In genomic region chr14:55644261-55644888, GRCm38 (mm10) we compare ENCODE assay signal across 8 mouse cellular contexts. TPM values are rescaled to one million over a fixed set of nuclear protein-coding genes. Genes with fewer than 3 reads are reported as not detected.
DNase-seq lines count a peak whose midpoint lies in the region; ATAC-seq and TF ChIP-seq lines count a peak whose summit lies in the region.

No protein-coding gene starts in this region.

- no peak for TF ChIP-seq CTCF in E14TG2a.4 (conservative IDR thresholded peaks at IDR 0.05; ENCODE audit: low read length)

- no peak for ATAC-seq in forebrain, embryonic 13.5 days
- ATAC-seq in intestine, embryonic 16.5 days: no peak
- ATAC-seq in frontal cortex, adult (ENCODE audit: low TSS enrichment): no peak

- peak overlapping the region; percentile 90 for H3K9ac ChIP-seq in forebrain, embryonic 13.5 days
- H3K9ac ChIP-seq in intestine, embryonic 16.5 days (ENCODE audit: low read depth, low read length): peak overlapping the region; percentile 94

- peak overlapping the region; percentile 92 for H3K4me2 ChIP-seq in forebrain, embryonic 13.5 days
- peak overlapping the region; percentile 91 for H3K4me2 ChIP-seq in intestine, embryonic 16.5 days (ENCODE audit: low read depth, low read length)

- H3K36me3 ChIP-seq in E14TG2a.4 (ENCODE audit: insufficient read depth, low read length) (peaks cover 30% of the 10 kb centered on the region), macrophage (ENCODE audit: inconsistent target) (peaks cover 22% of the 10 kb centered on the region)
- peaks cover 35% of the 10 kb centered on the region for H3K36me3 ChIP-seq in forebrain, embryonic 13.5 days (ENCODE audit: poor library complexity, severe bottlenecking)
- peaks cover 14% of the 10 kb centered on the region for H3K36me3 ChIP-seq in intestine, embryonic 16.5 days (ENCODE audit: control insufficient read depth, insufficient read depth, low read length)

- H3K27ac ChIP-seq in forebrain, embryonic 13.5 days: no peak overlapping the region; the same call in 1 of the 2 replicates
- H3K27ac ChIP-seq in intestine, embryonic 16.5 days (ENCODE audit: low read length): peak overlapping the region; percentile 97
- peak overlapping the region; percentile 75 for H3K27ac ChIP-seq in macrophage

- 32% methylated on average over 17 of the region's 17 CpGs for WGBS in forebrain, embryonic 13.5 days
- 19% methylated on average over 17 of the region's 17 CpGs for WGBS in intestine, embryonic 16.5 days
- WGBS in macrophage (ENCODE audit: missing documents): 10% methylated on average over 17 of the region's 17 CpGs

- H3K4me3 ChIP-seq in E14TG2a.4 (replicated peaks; ENCODE audit: low read length): peak overlapping the region; percentile 96
- peak overlapping the region; percentile 97 for H3K4me3 ChIP-seq in forebrain, embryonic 13.5 days
- H3K4me3 ChIP-seq in intestine, embryonic 16.5 days (ENCODE audit: low read length): peak overlapping the region; percentile 99
- peak overlapping the region; percentile 89 for H3K4me3 ChIP-seq in macrophage (ENCODE audit: inconsistent target)

- DNase-seq in 3T3-L1 (ENCODE audit: low read depth, low spot score): peak; percentile 8
- no peak for DNase-seq in urinary bladder, postnatal 25 days (ENCODE audit: low spot score)
- no peak for DNase-seq in right cerebral cortex, postnatal 10 days (ENCODE audit: low spot score in 2 of 2)

- no peaks in the 10 kb centered on the region for H3K9me3 ChIP-seq in E14TG2a.4 (ENCODE audit: low read length)
- no peaks in the 10 kb centered on the region for H3K9me3 ChIP-seq in forebrain, embryonic 13.5 days (replicated peaks)
- no peaks in the 10 kb centered on the region for H3K9me3 ChIP-seq in intestine, embryonic 16.5 days (ENCODE audit: control insufficient read depth, low read length)

- no peaks in the 10 kb centered on the region for H3K27me3 ChIP-seq in E14TG2a.4 (ENCODE audit: insufficient read depth, low read length)
- H3K27me3 ChIP-seq in forebrain, embryonic 13.5 days: no peaks in the 10 kb centered on the region
- no peaks in the 10 kb centered on the region for H3K27me3 ChIP-seq in intestine, embryonic 16.5 days (replicated peaks; ENCODE audit: control insufficient read depth, insufficient read depth, low read length)

- peaks cover 58% of the 10 kb centered on the region for H3K4me1 ChIP-seq in E14TG2a.4 (replicated peaks; ENCODE audit: low read depth, low read length)
- peaks cover 29% of the 10 kb centered on the region for H3K4me1 ChIP-seq in forebrain, embryonic 13.5 days
- H3K4me1 ChIP-seq in intestine, embryonic 16.5 days (ENCODE audit: control insufficient read depth, insufficient read depth, low read length): peaks cover 26% of the 10 kb centered on the region

- peaks cover 63% of the 10 kb centered on the region for H3K79me2 ChIP-seq in macrophage (ENCODE audit: inconsistent target)

RNA-seq across cellular contexts. Expression of gene Tm9sf1, which starts 0.8 kb away (rescaled TPM):
- polyA plus RNA-seq in forebrain, embryonic 13.5 days (2015; fragmentation: Nextera tagmentation; extraction: Ambion mirVana): 64.3 and 71.3 TPM in 2 replicates
- polyA plus RNA-seq in intestine, embryonic 16.5 days (2015; fragmentation: Nextera tagmentation; extraction: Ambion mirVana): 131 and 133 TPM in 2 replicates
- 10 to 100 TPM; 22.6 to 64.0 (median 50.3) TPM for total RNA-seq in macrophage (2018; cell fraction: chromatin; rRNA removed)
- 10 to 100 TPM; 29.6 to 65.4 (median 48.1) TPM for total RNA-seq in macrophage (2018; cell fraction: cytosol; rRNA removed)
- total RNA-seq in macrophage (2018; cell fraction: nucleus; rRNA removed): 100 to 1,000 TPM in 4 of 26 experiments, 10 to 100 TPM in 22; 29.8 to 125 (median 85.3) TPM
- polyA plus RNA-seq in macrophage (2018): 35.2 to 63.2 TPM (median 58.1 TPM) in 3 replicates

RNA-seq across cellular contexts. Expression of gene Tssk4, which starts 5.6 kb away (rescaled TPM):
- polyA plus RNA-seq in forebrain, embryonic 13.5 days (2015; fragmentation: Nextera tagmentation; extraction: Ambion mirVana): 0.57 and 0.67 TPM in 2 replicates
- polyA plus RNA-seq in intestine, embryonic 16.5 days (2015; fragmentation: Nextera tagmentation; extraction: Ambion mirVana): 1.0 and 1.3 TPM in 2 replicates
- total RNA-seq in macrophage (2018; cell fraction: chromatin; rRNA removed): 1 to 10 TPM in 17 of 26 experiments, under 1 TPM in 6, not detected in 3; 0.56 to 5.3 (median 1.6) TPM
- under 1 TPM in 25 of 26 experiments, not detected in 1; 0.09 to 0.65 (median 0.19) TPM for total RNA-seq in macrophage (2018; cell fraction: cytosol; rRNA removed)
- total RNA-seq in macrophage (2018; cell fraction: nucleus; rRNA removed): 1 to 10 TPM in 12 of 26 experiments, under 1 TPM in 10, not detected in 4; 0.35 to 3.8 (median 1.2) TPM
- 0.34 TPM in 1 of 3 replicates, not detected in the others for polyA plus RNA-seq in macrophage (2018)

RNA-seq across cellular contexts. Expression of gene Gm49378, which starts 6.7 kb away (rescaled TPM):
- 1.1 and 1.5 TPM in 2 replicates for polyA plus RNA-seq in forebrain, embryonic 13.5 days (2015; fragmentation: Nextera tagmentation; extraction: Ambion mirVana)
- polyA plus RNA-seq in intestine, embryonic 16.5 days (2015; fragmentation: Nextera tagmentation; extraction: Ambion mirVana): 0.53 and 0.70 TPM in 2 replicates
- total RNA-seq in macrophage (2018; cell fraction: chromatin; rRNA removed): 10 to 100 TPM in 3 of 26 experiments, 1 to 10 TPM in 22, not detected in 1; 1.8 to 12.9 (median 6.2) TPM
- under 1 TPM in 19 of 26 experiments, not detected in 7; 0.07 to 0.75 (median 0.18) TPM for total RNA-seq in macrophage (2018; cell fraction: cytosol; rRNA removed)
- 1 to 10 TPM in 25 of 26 experiments, not detected in 1; 1.2 to 7.8 (median 3.5) TPM for total RNA-seq in macrophage (2018; cell fraction: nucleus; rRNA removed)
- 0.29 to 1.2 TPM (median 1.1 TPM) in 3 replicates for polyA plus RNA-seq in macrophage (2018)

RNA-seq across cellular contexts. Expression of gene Ipo4, which starts 8.6 kb away (rescaled TPM):
- polyA plus RNA-seq in forebrain, embryonic 13.5 days (2015; fragmentation: Nextera tagmentation; extraction: Ambion mirVana): 65.5 and 76.0 TPM in 2 replicates
- polyA plus RNA-seq in intestine, embryonic 16.5 days (2015; fragmentation: Nextera tagmentation; extraction: Ambion mirVana): 65.5 and 71.1 TPM in 2 replicates
- total RNA-seq in macrophage (2018; cell fraction: chromatin; rRNA removed): 100 to 1,000 TPM in 1 of 26 experiments, 10 to 100 TPM in 25; 19.4 to 119 (median 42.0) TPM
- 10 to 100 TPM; 14.1 to 43.2 (median 27.0) TPM for total RNA-seq in macrophage (2018; cell fraction: cytosol; rRNA removed)
- 10 to 100 TPM; 11.4 to 76.8 (median 27.9) TPM for total RNA-seq in macrophage (2018; cell fraction: nucleus; rRNA removed)
- polyA plus RNA-seq in macrophage (2018): 18.4 to 47.7 TPM (median 21.3 TPM) in 3 replicates

RNA-seq across cellular contexts. Expression of gene Mdp1, which starts 15.9 kb away (rescaled TPM):
- 66.3 and 70.1 TPM in 2 replicates for polyA plus RNA-seq in forebrain, embryonic 13.5 days (2015; fragmentation: Nextera tagmentation; extraction: Ambion mirVana)
- polyA plus RNA-seq in intestine, embryonic 16.5 days (2015; fragmentation: Nextera tagmentation; extraction: Ambion mirVana): 65.6 and 70.7 TPM in 2 replicates
- total RNA-seq in macrophage (2018; cell fraction: chromatin; rRNA removed): 10 to 100 TPM in 25 of 26 experiments, 1 to 10 TPM in 1; 8.5 to 52.1 (median 28.0) TPM
- total RNA-seq in macrophage (2018; cell fraction: cytosol; rRNA removed): 10 to 100 TPM; 14.0 to 38.0 (median 28.9) TPM
- total RNA-seq in macrophage (2018; cell fraction: nucleus; rRNA removed): 10 to 100 TPM in 25 of 26 experiments, 1 to 10 TPM in 1; 8.1 to 57.2 (median 28.5) TPM
- polyA plus RNA-seq in macrophage (2018): 25.4 to 29.3 TPM (median 26.3 TPM) in 3 replicates
